Mouse (Mus musculus) midbrain, embryonic 11.5 days (tissue): ENCODE measurements around the gene Timm22. TPM values are rescaled to one million over a fixed set of nuclear protein-coding genes. Genes with fewer than 3 reads are reported as not detected.

ENCODE experiments used
- ATAC-seq: fragments of 200-750 bp; cut with Nextera tagmentation; 2 replicates; pipeline ENCODE4 v1.8.0; 2017; ENCODE audit warnings: moderate TSS enrichment, moderate library complexity; ENCODE audit not compliant: low FRiP score
- DNase-seq: peaks from one replicate; pipeline ENCODE4 v3.0.0; 2015; ENCODE audit warnings: low spot score; ENCODE audit errors: missing footprints
- H3K27ac ChIP-seq: fragments of 300-500 bp; sonication (generic); 2 replicates; pipeline ENCODE4 v1.5.1; 2014; ENCODE audit warnings: low read depth, low read length
- H3K27me3 ChIP-seq: fragments of 300-500 bp; sonication (generic); 2 replicates; pipeline ENCODE4 v1.6.1; 2014; ENCODE audit warnings: mild to moderate bottlenecking, low read length, moderate library complexity, mixed read lengths; ENCODE audit not compliant: control insufficient read depth, insufficient read depth
- H3K36me3 ChIP-seq: fragments of 300-500 bp; sonication (generic); 2 replicates; pipeline ENCODE4 v1.6.1; 2014; ENCODE audit warnings: mild to moderate bottlenecking, low read length, moderate library complexity, mixed read lengths; ENCODE audit not compliant: control insufficient read depth, insufficient read depth
- H3K4me1 ChIP-seq: fragments of 300-500 bp; sonication (generic); 2 replicates; pipeline ENCODE4 v1.6.1; 2014; ENCODE audit warnings: low read length; ENCODE audit not compliant: control insufficient read depth, insufficient read depth
- H3K4me2 ChIP-seq: fragments of 300-500 bp; sonication (generic); 2 replicates; pipeline ENCODE4 v1.6.1; 2014; ENCODE audit warnings: mild to moderate bottlenecking, moderate library complexity
- H3K4me3 ChIP-seq: fragments of 300-500 bp; sonication (generic); 2 replicates; pipeline ENCODE4 v1.5.1; 2014; ENCODE audit warnings: low read depth, low read length
- H3K9ac ChIP-seq: fragments of 300-500 bp; sonication (generic); 2 replicates; pipeline ENCODE4 v1.6.1; 2014; ENCODE audit warnings: low read length
- H3K9me3 ChIP-seq: fragments of 300-500 bp; sonication (generic); 2 replicates; pipeline ENCODE4 v1.6.1; 2016; ENCODE audit warnings: low read length; ENCODE audit not compliant: control insufficient read depth
- WGBS: fragments of 180-500 bp; shearing (Covaris S2); extraction: QIAGEN DNeasy Blood & Tissue Kit; methylation state at CpG from one replicate; pipeline ENCODE4 v1.1.7; 2014; 5-methylcytosine and 5-hydroxymethylcytosine counted together
- polyA plus RNA-seq: library from polyadenylated mRNA; unstranded; fragments of >200 nt; fragmentation: Nextera tagmentation; extraction: Ambion mirVana; gene quantifications from 2 replicates; pipeline ENCODE4 v1.2.1, GENCODE M21; 2014

The Timm22 gene
- polyA plus RNA-seq, 1 experiment from 2014 or later = 117 TPM

DNA sequence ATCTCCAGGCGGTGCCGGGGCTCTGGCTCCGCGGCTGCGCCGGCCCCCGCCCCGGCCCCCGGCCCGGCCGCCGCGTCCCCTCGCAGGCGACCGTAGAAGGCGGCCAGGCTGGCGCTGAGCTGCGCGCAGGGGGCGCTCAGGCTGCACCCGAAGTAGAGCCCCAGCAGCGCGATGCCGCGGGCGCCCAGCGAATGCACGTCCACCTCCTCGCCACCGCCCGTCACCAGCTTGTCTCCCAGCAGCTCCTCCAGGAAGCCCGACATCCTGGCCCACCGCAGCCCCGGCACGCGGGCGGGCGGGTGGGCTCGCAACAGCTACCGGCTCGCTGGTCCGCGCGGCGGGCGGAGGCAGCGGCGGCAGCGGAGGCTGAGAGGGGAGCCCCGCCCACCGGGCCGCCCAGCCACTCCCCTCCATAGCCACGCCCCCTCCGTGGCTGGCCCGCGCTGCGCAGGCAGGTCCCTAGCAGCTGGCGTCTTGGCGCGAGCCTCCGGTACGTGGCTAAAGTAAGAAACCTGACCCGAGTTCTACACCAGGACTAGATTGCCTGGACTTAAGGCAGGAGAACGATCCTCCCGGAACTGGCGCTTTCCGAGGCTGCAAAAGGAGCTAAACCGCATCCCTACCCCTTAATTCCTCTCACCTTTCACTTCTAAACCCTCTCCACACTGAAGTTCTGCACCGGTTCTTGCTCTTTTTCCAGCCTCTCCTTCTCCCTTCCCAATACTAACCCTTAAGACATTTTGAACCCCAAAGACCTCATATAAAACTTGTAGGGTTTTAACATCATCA, 7.8 kb upstream of the Timm22 start, which contains the start of gene Nxn:
Nxn (minus strand) TSS at position 343 of the 789 bp plus-strand sequence.
- DNase-seq (peak; percentile 98), ATAC-seq (peak; percentile 89)
- under 1% methylated on average over 58 of the region's 70 CpGs for WGBS
- Histone ChIP-seq H3K4me3 (peak within 1 kb of the TSS; percentile 89), H3K27me3 (no peaks in the 10 kb centered on the region), H3K4me1 (peaks cover 12% of the 10 kb centered on the region), H3K4me2 (peak within 1 kb of the TSS; percentile 88), H3K9me3 (no peaks in the 10 kb centered on the region), H3K9ac (peak within 1 kb of the TSS; percentile 78), H3K27ac (peak within 1 kb of the TSS; percentile 87), H3K36me3 (no peaks in the 10 kb centered on the region)

DNA sequence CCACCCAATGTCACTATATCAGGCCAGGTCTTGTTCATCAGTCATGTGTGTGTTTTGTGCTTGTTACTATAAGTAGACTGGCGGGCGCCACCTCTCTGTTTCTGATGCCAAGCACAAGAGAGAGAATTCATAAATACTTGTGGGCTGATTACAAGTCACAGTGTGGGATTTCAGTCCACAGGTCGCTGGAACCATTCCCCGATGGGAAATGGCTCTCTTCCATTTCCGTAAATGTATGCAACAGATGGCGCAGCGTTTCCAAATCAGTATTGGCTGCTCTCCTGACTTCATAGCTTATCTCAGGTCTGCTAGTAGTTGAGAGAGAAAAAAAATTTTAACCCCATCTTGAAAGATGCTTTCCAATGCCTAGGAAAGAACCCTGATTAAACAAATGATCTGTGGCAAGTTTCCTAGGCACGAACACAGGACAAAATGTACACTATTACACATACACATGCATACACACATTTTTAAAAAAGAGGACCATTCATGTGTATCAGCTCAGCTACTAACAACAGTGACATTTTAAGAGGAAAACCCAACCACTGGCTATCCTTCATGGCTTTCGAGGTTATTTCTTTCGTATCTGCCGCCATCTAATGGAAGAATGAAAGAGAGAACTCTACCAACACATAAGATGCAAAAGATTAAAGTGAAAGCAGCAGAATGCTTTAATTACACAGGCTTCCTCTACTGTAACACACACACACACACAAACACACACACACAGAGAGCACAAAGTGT, 7.0 kb upstream of the Timm22 start:
- WGBS = 18% methylated on average over 11 of the region's 11 CpGs
- DNase-seq (peak; percentile 90), ATAC-seq (peak; percentile 17; the same call in 1 of the 2 replicates)
- Histone ChIP-seq H3K4me2 (peak overlapping the region; percentile 88), H3K27ac (no peak overlapping the region; the same call in 1 of the 2 replicates), H3K36me3 (no peaks in the 10 kb centered on the region), H3K4me3 (peak overlapping the region; percentile 89), H3K9ac (no peak overlapping the region), H3K27me3 (no peaks in the 10 kb centered on the region), H3K9me3 (no peaks in the 10 kb centered on the region), H3K4me1 (peaks cover 10% of the 10 kb centered on the region)

DNA sequence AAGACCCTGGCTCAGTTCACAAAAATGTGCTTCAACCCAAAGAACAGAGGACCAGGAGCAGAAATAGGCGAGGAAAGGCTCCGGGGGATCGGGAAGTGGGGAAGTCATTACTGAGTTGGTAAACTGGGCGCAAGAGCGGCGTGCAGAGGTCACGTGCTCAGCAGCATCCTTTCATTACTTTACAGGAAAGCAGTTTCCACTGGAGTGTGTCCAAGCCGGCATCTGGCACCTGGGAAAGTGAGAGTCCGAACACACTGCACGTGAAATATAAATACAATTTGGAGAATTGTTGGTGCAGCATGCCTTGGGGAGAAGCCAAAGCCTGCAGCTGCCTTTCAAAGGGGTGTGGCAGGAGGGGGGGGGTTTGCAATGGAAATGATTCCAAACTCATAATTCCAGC, 5.4 kb upstream of the Timm22 start:
- ATAC-seq (no peak), DNase-seq (no peak)
- no peak overlapping the region for H3K9ac ChIP-seq
- H3K4me2 ChIP-seq = no peak overlapping the region
- no peaks in the 10 kb centered on the region for H3K9me3 ChIP-seq
- peaks cover 10% of the 10 kb centered on the region for H3K4me1 ChIP-seq
- H3K27ac ChIP-seq = no peak overlapping the region
- H3K27me3 ChIP-seq = no peaks in the 10 kb centered on the region
- H3K4me3 ChIP-seq = no peak overlapping the region
- WGBS = 82% methylated on average over 10 of the region's 10 CpGs
- no peaks in the 10 kb centered on the region for H3K36me3 ChIP-seq

DNA sequence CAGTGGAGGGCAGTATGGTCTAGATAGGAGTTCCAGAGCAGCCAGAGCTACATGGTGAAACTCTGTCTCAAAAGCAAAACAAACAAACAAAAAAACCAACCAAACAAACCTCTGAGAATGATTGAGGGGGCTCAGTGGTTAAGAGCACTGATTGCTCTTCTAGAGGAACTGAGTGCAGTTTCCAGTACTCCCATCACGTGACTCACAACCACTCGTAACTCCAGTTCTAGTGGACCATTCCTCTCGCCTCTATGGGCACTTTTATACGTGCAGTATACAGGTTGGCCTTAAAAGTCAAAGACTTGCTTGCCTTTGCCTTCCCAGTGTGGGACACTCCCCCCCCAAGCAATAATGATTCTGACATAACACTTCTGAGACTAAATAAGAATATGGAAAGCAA, 1.6 kb upstream of the Timm22 start:
- Histone ChIP-seq H3K4me1 (peaks cover 5% of the 10 kb centered on the region), H3K9ac (no peak overlapping the region), H3K9me3 (no peaks in the 10 kb centered on the region), H3K27me3 (no peaks in the 10 kb centered on the region), H3K27ac (no peak overlapping the region), H3K36me3 (no peaks in the 10 kb centered on the region), H3K4me2 (no peak overlapping the region), H3K4me3 (no peak overlapping the region)
- DNase-seq (no peak), ATAC-seq (no peak)
- 64% methylated on average over 4 of the region's 4 CpGs for WGBS

- ATAC-seq = no peak
- Histone ChIP-seq H3K36me3 (no peaks in the 10 kb centered on the region), H3K27me3 (no peaks in the 10 kb centered on the region), H3K4me3 (no peak overlapping the region), H3K9me3 (no peaks in the 10 kb centered on the region), H3K27ac (no peak overlapping the region), H3K9ac (no peak overlapping the region), H3K4me2 (no peak overlapping the region), H3K4me1 (peaks cover 5% of the 10 kb centered on the region)
- DNase-seq = no peak
- 89% methylated on average over 5 of the region's 5 CpGs for WGBS
These were observed 1.0 kb upstream of the Timm22 start for GRCm38 (mm10) chr11:76405626-76406264.

GRCm38 (mm10) chr11:76410826-76411225, 4.1 kb downstream of the Timm22 start:
- no peak overlapping the region for H3K9ac ChIP-seq
- DNase-seq (peak; percentile 94), ATAC-seq (no peak)
- H3K4me2 ChIP-seq = no peak overlapping the region
- H3K4me1 ChIP-seq = peaks cover 5% of the 10 kb centered on the region
- 73% methylated on average over 12 of the region's 12 CpGs for WGBS
- no peaks in the 10 kb centered on the region for H3K9me3 ChIP-seq
- H3K27me3 ChIP-seq = no peaks in the 10 kb centered on the region
- peaks cover 8% of the 10 kb centered on the region; the same call in 1 of the 2 replicates for H3K36me3 ChIP-seq
- H3K4me3 ChIP-seq = no peak overlapping the region
- no peak overlapping the region for H3K27ac ChIP-seq

GRCm38 (mm10) chr11:76413202-76413601, 6.5 kb downstream of the Timm22 start:
- Histone ChIP-seq H3K9ac (no peak overlapping the region), H3K27me3 (no peaks in the 10 kb centered on the region), H3K27ac (no peak overlapping the region), H3K4me3 (no peak overlapping the region), H3K4me1 (no peaks in the 10 kb centered on the region), H3K9me3 (no peaks in the 10 kb centered on the region), H3K4me2 (no peak overlapping the region), H3K36me3 (peaks cover 15% of the 10 kb centered on the region; the same call in 1 of the 2 replicates)
- ATAC-seq (no peak), DNase-seq (no peak)
- WGBS = 87% methylated on average over 4 of the region's 4 CpGs

GRCm38 (mm10) chr11:76415001-76415400, 8.2 kb downstream of the Timm22 start:
- Histone ChIP-seq H3K4me3 (no peak overlapping the region), H3K4me1 (no peaks in the 10 kb centered on the region), H3K4me2 (no peak overlapping the region), H3K27ac (no peak overlapping the region), H3K9ac (no peak overlapping the region), H3K27me3 (no peaks in the 10 kb centered on the region), H3K9me3 (no peaks in the 10 kb centered on the region), H3K36me3 (peaks cover 23% of the 10 kb centered on the region)
- DNase-seq = no peak
- 96% methylated on average over 4 of the region's 4 CpGs for WGBS
- no peak for ATAC-seq

GRCm38 (mm10) chr11:76415985-76416384, 9.2 kb downstream of the Timm22 start:
- H3K36me3 ChIP-seq = peaks cover 23% of the 10 kb centered on the region
- 80% methylated on average over 2 of the region's 2 CpGs for whole genome bisulfite sequencing
- ATAC-seq = no peak

More at GRCm38 (mm10) chr11:76415985-76416384, 9.2 kb downstream of the Timm22 start:
- H3K4me3 ChIP-seq = no peak overlapping the region
- no peaks in the 10 kb centered on the region for H3K27me3 ChIP-seq
- H3K9ac ChIP-seq = no peak overlapping the region
- H3K9me3 ChIP-seq = no peaks in the 10 kb centered on the region
- no peak overlapping the region for H3K4me2 ChIP-seq
- H3K4me1 ChIP-seq = no peaks in the 10 kb centered on the region
- DNase-seq = no peak
- H3K27ac ChIP-seq = no peak overlapping the region
